Mouse (Mus musculus): ENCODE results near the gene Gm16503.
"Not testable (repeated sequence)": the region's sequence is repeated elsewhere in the genome, so short reads cannot be mapped to it uniquely, and the experiment has no call there.

Gm16503 gene

GRCm38 (mm10) chr4:147539918-147540317 is at the start of gene Gm16503:
Gene Gm16503, plus strand, starts transcription at chr4:147540218.
- not testable (repeated sequence) for DNase-seq (ENCODE audit: low spot score)

- DNase-seq (ENCODE audit: low spot score): not testable (repeated sequence)
Measured at GRCm38 (mm10) chr4:147492117-147492516, 47.9 kb upstream of the Gm16503 start, which contains the start of gene Zfp982. Gene Zfp982, plus strand, starts transcription at chr4:147492417.

- DNase-seq (ENCODE audit: low spot score): not testable (repeated sequence)
Measured at GRCm38 (mm10) chr4:147498772-147499613, 41.0 kb upstream of the Gm16503 start.

GRCm38 (mm10) chr4:147509174-147509573 is 30.8 kb upstream of the Gm16503 start:
- DNase-seq (ENCODE audit: low spot score): no peak

- DNase-seq (ENCODE audit: low spot score): no peak
Measured at GRCm38 (mm10) chr4:147518981-147519380, 21.0 kb upstream of the Gm16503 start.

- no peak for DNase-seq (ENCODE audit: low spot score)
Measured at GRCm38 (mm10) chr4:147520100-147520499, 19.9 kb upstream of the Gm16503 start.

GRCm38 (mm10) chr4:147525125-147525524 is 14.9 kb upstream of the Gm16503 start:
- no peak for DNase-seq (ENCODE audit: low spot score)

GRCm38 (mm10) chr4:147530366-147530765 is 9.7 kb upstream of the Gm16503 start:
- no peak for DNase-seq (ENCODE audit: low spot score)

- DNase-seq (ENCODE audit: low spot score): not testable (repeated sequence)
Measured at GRCm38 (mm10) chr4:147535916-147536315, 4.1 kb upstream of the Gm16503 start.

- no peak for DNase-seq (ENCODE audit: low spot score)
Measured at GRCm38 (mm10) chr4:147537702-147538101, 2.3 kb upstream of the Gm16503 start.

- DNase-seq (ENCODE audit: low spot score): no peak
Measured at GRCm38 (mm10) chr4:147541105-147541504, 1.1 kb downstream of the Gm16503 start.

GRCm38 (mm10) chr4:147553071-147553470 is 13.1 kb downstream of the Gm16503 start, which contains the start of gene Zfp985:
Gene Zfp985, plus strand, starts transcription at chr4:147553277.
- not testable (repeated sequence) for DNase-seq (ENCODE audit: low spot score)

GRCm38 (mm10) chr4:147554361-147554760 is 14.3 kb downstream of the Gm16503 start:
- not testable (repeated sequence) for DNase-seq (ENCODE audit: low spot score)

GRCm38 (mm10) chr4:147556921-147557320 is 16.9 kb downstream of the Gm16503 start:
- not testable (repeated sequence) for DNase-seq (ENCODE audit: low spot score)

GRCm38 (mm10) chr4:147558011-147558410 is 18.0 kb downstream of the Gm16503 start:
- not testable (repeated sequence) for DNase-seq (ENCODE audit: low spot score)

GRCm38 (mm10) chr4:147559096-147559495 is 19.1 kb downstream of the Gm16503 start:
- DNase-seq (ENCODE audit: low spot score): not testable (repeated sequence)

- no peak for DNase-seq (ENCODE audit: low spot score)
Measured at GRCm38 (mm10) chr4:147565426-147566220, 25.6 kb downstream of the Gm16503 start.

GRCm38 (mm10) chr4:147571156-147571555 is 31.1 kb downstream of the Gm16503 start:
- not testable (repeated sequence) for DNase-seq (ENCODE audit: low spot score)

- DNase-seq (ENCODE audit: low spot score): not testable (repeated sequence)
Measured at GRCm38 (mm10) chr4:147579371-147579770, 39.4 kb downstream of the Gm16503 start.

- DNase-seq (ENCODE audit: low spot score): no peak
Measured at GRCm38 (mm10) chr4:147586511-147587473, 46.8 kb downstream of the Gm16503 start.

Data from spleen, adult 12 weeks (tissue).